Mouse (Mus musculus) thymus, adult 2 months (tissue): ENCODE data around the gene Grik1.

Experiments
- CTCF ChIP-seq: fragments of 200-500 bp; IDR thresholded peaks from 2 replicates; pipeline ENCODE4 v1.5.1; 2012; ENCODE audit warnings: mild to moderate bottlenecking, control low read depth, low read length, moderate library complexity, borderline replicate concordance; ENCODE audit not compliant: control insufficient read depth, poor library complexity, insufficient read depth; ENCODE audit errors: extremely low read depth
- POLR2A ChIP-seq: fragments of 200-500 bp; IDR thresholded peaks from 2 replicates; pipeline ENCODE4 v1.6.1; 2012; ENCODE audit warnings: mild to moderate bottlenecking, low read length, control low read depth, moderate library complexity; ENCODE audit not compliant: control insufficient read depth, poor library complexity, insufficient read depth; ENCODE audit errors: extremely low read depth

DNA sequence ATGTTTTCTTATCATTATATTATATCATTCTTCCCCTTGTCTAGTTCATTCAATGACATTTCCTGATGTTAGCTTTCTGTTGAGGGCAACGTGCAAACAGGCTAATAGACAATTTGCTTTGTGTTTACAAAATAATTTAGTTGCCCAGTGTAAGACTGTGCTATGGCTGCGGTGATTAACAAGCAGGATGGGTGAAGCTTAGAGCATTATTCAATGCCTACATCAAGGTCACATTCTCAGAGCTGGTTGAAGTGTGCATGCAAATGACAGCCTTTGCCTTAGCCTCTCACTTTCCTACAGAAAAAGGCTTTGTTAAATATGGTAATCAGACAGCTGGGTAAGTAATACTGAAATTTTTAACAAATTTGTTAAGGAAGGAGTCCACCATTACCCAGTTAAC lies 438.5 kb downstream of the Grik1 start:
- TF ChIP-seq CTCF = no peak
- no peak for TF ChIP-seq POLR2A
